In genomic region chr2:52779381-52779780, GRCm38 (mm10) we compare ENCODE assay signal across 11 mouse cellular contexts. TPM values are rescaled to one million over a fixed set of nuclear protein-coding genes. Genes with fewer than 3 reads are reported as not detected.
DNase-seq lines count a peak whose midpoint lies in the region; ATAC-seq and TF ChIP-seq lines count a peak whose summit lies in the region.
"Had no signal": no experiment of that assay in that cellular context is flagged by ENCODE, and none has a peak within 500 bp of the region (broad histone marks: within the 10 kb centered on the region; RNA-seq: fewer than 3 reads in every experiment).

No protein-coding gene starts in this region.

- H3K27me3 ChIP-seq in lung, postnatal 0 days (replicated peaks; ENCODE audit: insufficient read depth, low read length): no peaks in the 10 kb centered on the region

- peak; percentile 22 to 25 for DNase-seq in lung, adult 18-20 months
- no peak for DNase-seq in lung, adult 2 months
- peak; percentile 48 to 57 for DNase-seq in heart, postnatal 14 days
- peak; percentile 60 for DNase-seq in lung, postnatal 0 days (ENCODE audit: low spot score)
- DNase-seq in testis, postnatal 10 days (ENCODE audit: low spot score): peak; percentile 68
- DNase-seq in frontal cortex, postnatal 25 days (ENCODE audit: low spot score in 2 of 2): no peak
- no peak for DNase-seq in left cerebral cortex, adult 9 months (ENCODE audit: low spot score in 2 of 2)
- DNase-seq: cerebellum, adult 8-10 months; right cerebral cortex, postnatal 14 days; thymus, postnatal 25 days had no signal

- no peak overlapping the region for H3K27ac ChIP-seq in lung, postnatal 0 days (ENCODE audit: low read length)
- H3K27ac ChIP-seq: hindbrain, postnatal 0 days had no signal

- WGBS in lung, adult 2 months: 66% methylated on average over 9 of the region's 9 CpGs
- 55% methylated on average over 9 of the region's 9 CpGs for WGBS in lung, postnatal 0 days

- no peak for TF ChIP-seq CTCF in lung, adult 2 months (IDR thresholded peaks at IDR 0.05; ENCODE audit: insufficient read depth, low read length)
- TF ChIP-seq CTCF in lung, postnatal 0 days (IDR thresholded peaks at IDR 0.05): no peak

- H3K4me1 ChIP-seq in lung, adult 2 months (ENCODE audit: control insufficient read depth, insufficient read depth, low read length): no peaks in the 10 kb centered on the region
- no peaks in the 10 kb centered on the region for H3K4me1 ChIP-seq in lung, postnatal 0 days (ENCODE audit: insufficient read depth, low read depth, low read length)

- intact Hi-C loops in heart, postnatal 14 days (cut with DNase I): no loop called here

- no peak overlapping the region for H3K4me3 ChIP-seq in lung, adult 2 months (replicated peaks; ENCODE audit: extremely low read depth, low read depth, low read length)
- no peak overlapping the region for H3K4me3 ChIP-seq in lung, postnatal 0 days (ENCODE audit: low read depth, low read length)

- H3K9ac ChIP-seq in lung, postnatal 0 days (replicated peaks; ENCODE audit: low read depth): no peak overlapping the region

- ATAC-seq in lung, postnatal 0 days: peak; percentile 70
- ATAC-seq: hindbrain, postnatal 0 days had no signal

- TF ChIP-seq POLR2A in lung, adult 2 months (IDR thresholded peaks at IDR 0.05; ENCODE audit: borderline replicate concordance, extremely low read depth, low read depth, low read length): no peak

- H3K4me2 ChIP-seq in lung, postnatal 0 days (replicated peaks; ENCODE audit: low read depth, low read length): peak overlapping the region; percentile 8; the same call in 1 of the 2 replicates

- no peak for TF ChIP-seq EP300 in lung, postnatal 0 days (IDR thresholded peaks at IDR 0.05)

- H3K9me3 ChIP-seq in lung, postnatal 0 days (ENCODE audit: low read length): no peaks in the 10 kb centered on the region

- no peaks in the 10 kb centered on the region for H3K36me3 ChIP-seq in lung, postnatal 0 days (ENCODE audit: insufficient read depth, low read length)

RNA-seq across cellular contexts. Expression of gene Stam2, which starts 37.3 kb away (rescaled TPM):
- polyA plus RNA-seq in lung, adult 2 months (2012; rRNA removed): 6.7 and 9.9 TPM in 2 replicates
- 10 to 100 TPM; 23.3 to 23.4 TPM for total RNA-seq in heart, postnatal 14 days (2021)
- 26.9 and 28.5 TPM in 2 replicates for polyA plus RNA-seq in lung, postnatal 0 days (2015; fragmentation: Nextera tagmentation; extraction: Ambion mirVana)

Comparison
In these comparisons a context has a peak if more than half of its experiments do, and no peak if none do; other contexts are left out.
1. DNase-seq: peak in lung, adult 18-20 months (2 of 2), heart, postnatal 14 days (2 of 2), lung, postnatal 0 days (single experiment) and testis, postnatal 10 days (single experiment); none in lung, adult 2 months (single experiment), frontal cortex, postnatal 25 days (0 of 2) and left cerebral cortex, adult 9 months (0 of 2).